Mouse (Mus musculus) C2C12 (cell line): Measurements from ENCODE around the gene Tbc1d10c. TPM values are rescaled to one million over a fixed set of nuclear protein-coding genes. Genes with fewer than 3 reads are reported as not detected.

Experiments used
- H3K27me3 ChIP-seq: one replicate; pipeline ENCODE4 v1.6.1; 2011; ENCODE audit not compliant: control insufficient read depth, insufficient read depth, insufficient read length
- H3K36me3 ChIP-seq: one replicate; pipeline ENCODE4 v1.6.1; 2011; ENCODE audit not compliant: control insufficient read depth, insufficient read depth
- H3K4me3 ChIP-seq: one replicate; pipeline ENCODE4 v1.5.1; 2011; ENCODE audit warnings: mild to moderate bottlenecking, control low read depth; ENCODE audit not compliant: poor library complexity, insufficient read depth, severe bottlenecking
- H3K79me2 ChIP-seq: one replicate; pipeline ENCODE4 v1.6.1; 2011; ENCODE audit not compliant: control insufficient read depth, insufficient read depth
- H3K79me3 ChIP-seq: one replicate; pipeline ENCODE4 v1.6.1; 2011; ENCODE audit warnings: low read depth, control low read depth
- H3ac ChIP-seq: one replicate; pipeline ENCODE3; 2011; ENCODE audit warnings: low read depth; ENCODE audit not compliant: control insufficient read depth, insufficient read length
- CEBPB ChIP-seq: IDR thresholded peaks from one replicate; pipeline ENCODE4 v1.6.1; 2011; ENCODE audit warnings: low read depth, mild to moderate bottlenecking, control low read depth, moderate library complexity
- CTCF ChIP-seq: IDR thresholded peaks from one replicate; pipeline ENCODE4 v1.5.1; 2011; ENCODE audit not compliant: control insufficient read depth, insufficient read depth, insufficient read length
- FOSL1 ChIP-seq: IDR thresholded peaks from one replicate; pipeline ENCODE4 v1.8.0; 2011; ENCODE audit warnings: mild to moderate bottlenecking, low read length; ENCODE audit not compliant: poor library complexity, insufficient read depth, severe bottlenecking
- MAX ChIP-seq: IDR thresholded peaks from one replicate; pipeline ENCODE4 v1.6.1; 2011; ENCODE audit warnings: mild to moderate bottlenecking, control low read depth
- MYOD1 ChIP-seq: IDR thresholded peaks from one replicate; pipeline ENCODE4 v1.6.1; 2011; ENCODE audit warnings: low read depth; ENCODE audit not compliant: control insufficient read depth, insufficient read length
- MYOG ChIP-seq: IDR thresholded peaks from one replicate; pipeline ENCODE4 v1.6.1; 2011; ENCODE audit not compliant: control insufficient read depth, insufficient read length; ENCODE audit errors: extremely low read depth
- USF1 ChIP-seq: IDR thresholded peaks from one replicate; pipeline ENCODE4 v1.6.1; 2011; ENCODE audit warnings: low read depth, mild to moderate bottlenecking, control low read depth, moderate library complexity
- polyA plus RNA-seq: library from polyadenylated mRNA; unstranded; fragments of >200 nt; fragmentation: generic; extraction: Trizol; gene quantifications from one replicate; pipeline ENCODE4 v1.2.1, GENCODE M21; 2012; ENCODE audit warnings: missing spikeins

The Tbc1d10c gene
- polyA plus RNA-seq, 1 experiment = 0.26 TPM

DNA sequence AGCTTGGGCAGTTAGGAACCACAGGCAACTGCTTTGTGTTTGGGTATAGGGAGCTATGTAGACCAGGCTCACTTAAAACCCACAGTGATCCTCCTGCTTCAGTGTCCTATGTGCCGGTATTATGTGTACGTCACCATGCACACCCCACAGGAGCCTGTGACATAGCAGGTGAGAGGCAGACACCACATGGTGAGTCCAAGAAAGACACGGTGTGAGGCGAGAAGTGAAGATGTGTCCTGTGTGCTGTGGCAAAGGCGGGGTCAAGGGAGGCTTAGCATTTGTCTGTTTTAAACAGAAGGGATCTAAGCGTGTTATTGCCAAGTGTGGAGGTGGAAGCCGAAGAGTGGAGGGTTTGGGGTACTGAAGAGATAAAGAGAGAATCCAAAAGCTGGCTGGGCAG, 35.7 kb upstream of the Tbc1d10c start:
- Histone ChIP-seq H3K79me3 (no peaks in the 10 kb centered on the region), H3K27me3 (no peaks in the 10 kb centered on the region), H3K4me3 (no peak overlapping the region), H3K79me2 (peaks cover 13% of the 10 kb centered on the region), H3ac (no peak overlapping the region), H3K36me3 (peaks cover 26% of the 10 kb centered on the region)
- TF ChIP-seq MAX = no peak
- TF ChIP-seq FOSL1 = no peak
- no peak for TF ChIP-seq CTCF
- TF ChIP-seq USF1 = no peak
- TF ChIP-seq CEBPB = no peak
- TF ChIP-seq MYOG = no peak
- TF ChIP-seq MYOD1 = no peak

DNA sequence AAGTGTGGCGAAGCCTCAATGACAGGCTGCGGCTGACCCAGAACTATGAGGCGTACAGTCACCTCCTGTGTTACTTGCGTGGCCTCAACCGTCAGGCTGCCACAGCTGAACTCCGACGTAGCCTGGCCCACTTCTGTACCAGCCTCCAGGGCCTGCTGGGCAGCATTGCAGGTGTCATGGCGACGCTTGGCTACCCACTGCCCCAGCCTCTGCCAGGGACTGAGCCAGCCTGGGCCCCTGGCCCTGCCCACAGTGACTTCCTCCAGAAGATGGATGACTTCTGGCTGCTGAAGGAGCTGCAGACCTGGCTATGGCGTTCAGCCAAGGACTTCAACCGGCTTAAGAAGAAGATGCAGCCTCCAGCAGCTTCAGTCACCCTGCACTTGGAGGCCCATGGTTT, 31.1 kb upstream of the Tbc1d10c start:
- peak overlapping the region; percentile 6 for H3ac ChIP-seq
- TF ChIP-seq MYOD1 = no peak
- no peak for TF ChIP-seq FOSL1
- no peak for TF ChIP-seq MAX
- TF ChIP-seq CEBPB = no peak
- no peak for TF ChIP-seq USF1
- no peak overlapping the region for H3K4me3 ChIP-seq
- no peaks in the 10 kb centered on the region for H3K27me3 ChIP-seq
- H3K79me3 ChIP-seq = peaks cover 36% of the 10 kb centered on the region
- H3K36me3 ChIP-seq = peaks cover 49% of the 10 kb centered on the region
- H3K79me2 ChIP-seq = peaks cover 59% of the 10 kb centered on the region

DNA sequence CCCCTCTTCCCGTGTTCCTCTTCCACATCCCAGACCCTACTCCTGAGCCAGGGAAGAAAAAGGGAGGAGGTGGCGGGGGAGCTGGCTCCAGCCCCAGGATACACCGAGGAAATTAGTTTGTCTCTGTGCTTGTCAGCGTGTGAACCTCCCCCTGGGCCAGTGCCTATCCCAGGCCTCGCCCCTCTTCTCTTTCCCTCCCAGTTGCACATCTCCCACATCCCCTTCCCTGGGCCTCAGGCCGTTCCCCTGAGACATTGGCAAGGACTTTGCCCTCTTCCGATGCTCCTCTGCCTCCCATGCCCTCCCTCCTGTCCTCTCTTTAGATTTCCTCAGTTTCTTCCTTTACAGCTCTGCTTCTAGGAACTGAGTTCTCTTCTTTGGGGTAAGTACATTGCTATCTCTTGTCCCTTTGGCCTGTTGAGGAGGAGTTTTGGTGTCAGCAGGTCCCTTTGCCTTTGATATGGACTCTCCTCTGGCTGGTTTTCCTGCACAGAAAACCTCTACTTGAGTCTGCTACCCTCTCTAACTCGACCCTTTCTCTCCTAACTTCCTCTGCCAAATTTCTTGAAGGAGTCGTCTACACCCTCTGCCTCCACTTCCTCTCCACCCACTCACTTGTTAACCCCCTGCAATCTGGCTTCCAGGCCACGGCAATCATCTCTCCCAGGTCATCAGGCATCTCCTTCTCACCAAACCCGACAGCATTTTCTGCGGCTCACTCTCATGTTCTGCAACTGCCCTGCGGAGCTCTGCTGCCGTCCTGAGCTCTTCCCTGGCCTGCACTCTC, 30.1 kb upstream of the Tbc1d10c start:
- Histone ChIP-seq H3K27me3 (no peaks in the 10 kb centered on the region), H3ac (peak overlapping the region; percentile 39), H3K4me3 (no peak overlapping the region), H3K36me3 (peaks cover 56% of the 10 kb centered on the region), H3K79me2 (peaks cover 69% of the 10 kb centered on the region), H3K79me3 (peaks cover 46% of the 10 kb centered on the region)
- TF ChIP-seq CTCF = no peak
- no peak for TF ChIP-seq USF1
- no peak for TF ChIP-seq FOSL1
- TF ChIP-seq MAX = no peak
- TF ChIP-seq MYOD1 = no peak
- TF ChIP-seq MYOG = no peak
- no peak for TF ChIP-seq CEBPB

DNA sequence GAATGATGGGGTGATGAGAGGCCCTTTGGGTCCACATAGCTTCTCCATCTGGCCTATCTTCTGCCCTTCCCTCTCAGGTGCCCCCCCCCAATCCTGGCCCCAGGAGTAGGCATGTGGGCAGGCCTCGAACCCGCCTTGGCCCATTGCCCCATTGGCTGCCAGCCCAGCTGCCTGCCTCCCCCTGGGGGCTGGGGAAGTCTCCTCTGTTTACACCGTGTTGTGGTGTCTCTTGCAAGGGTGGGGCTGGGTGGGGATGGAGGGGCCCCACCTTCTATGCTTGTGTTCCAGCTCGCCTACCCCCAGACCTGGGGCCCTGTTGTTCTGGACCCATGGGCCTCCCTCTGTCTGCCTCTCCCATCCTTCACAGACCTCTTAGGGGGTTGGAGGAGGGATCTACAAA, 29.3 kb upstream of the Tbc1d10c start:
- H3ac ChIP-seq = no peak overlapping the region
- peaks cover 56% of the 10 kb centered on the region for H3K36me3 ChIP-seq
- H3K79me3 ChIP-seq = peaks cover 53% of the 10 kb centered on the region
- no peak for TF ChIP-seq CEBPB
- TF ChIP-seq MAX = no peak
- TF ChIP-seq FOSL1 = no peak
- TF ChIP-seq CTCF = no peak
- TF ChIP-seq MYOD1 = no peak
- no peak for TF ChIP-seq USF1
- TF ChIP-seq MYOG = no peak
- H3K27me3 ChIP-seq = no peaks in the 10 kb centered on the region
- peaks cover 76% of the 10 kb centered on the region for H3K79me2 ChIP-seq
- H3K4me3 ChIP-seq = no peak overlapping the region

DNA sequence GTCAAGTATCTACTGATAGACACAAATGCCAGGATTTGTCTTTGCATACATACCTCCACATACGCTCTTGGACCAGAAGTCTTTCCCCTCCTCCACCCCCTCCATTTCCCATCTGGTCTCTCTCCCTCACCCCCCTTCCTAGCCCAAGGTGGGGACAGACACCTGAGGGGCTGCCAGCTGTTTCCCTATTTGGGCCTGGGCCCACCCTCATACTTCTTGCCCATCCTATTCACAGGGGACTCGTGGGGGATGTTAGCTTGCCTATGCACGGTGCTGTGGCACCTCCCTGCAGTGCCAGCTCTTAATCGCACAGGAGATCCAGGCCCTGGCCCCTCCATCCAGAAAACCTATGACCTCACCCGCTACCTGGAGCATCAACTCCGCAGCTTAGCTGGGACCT, 28.9 kb upstream of the Tbc1d10c start:
- TF ChIP-seq CTCF = no peak
- TF ChIP-seq MYOD1 = no peak
- no peak for TF ChIP-seq USF1
- H3K79me2 ChIP-seq = peaks cover 81% of the 10 kb centered on the region

DNA sequence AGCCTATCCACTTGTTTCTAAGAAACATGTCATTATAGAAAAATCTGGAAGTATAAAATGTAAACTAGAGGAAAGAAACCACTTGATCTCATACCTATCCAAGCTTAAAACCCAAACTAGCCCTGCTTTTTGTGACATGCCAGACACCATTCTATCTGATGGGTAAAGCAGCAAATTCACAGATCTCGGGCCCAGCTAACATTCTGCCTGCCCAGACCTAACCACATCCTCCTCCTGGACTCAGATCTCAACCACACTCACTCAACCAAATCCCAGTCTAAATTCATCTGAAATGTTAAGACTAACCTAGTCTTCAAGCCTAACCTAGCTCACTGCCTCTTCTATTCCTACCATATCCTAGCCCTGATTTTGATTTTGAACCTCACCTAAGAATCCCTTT, 27.7 kb upstream of the Tbc1d10c start:
- H3K4me3 ChIP-seq = no peak overlapping the region
- no peaks in the 10 kb centered on the region for H3K27me3 ChIP-seq
- TF ChIP-seq MYOD1 = no peak
- no peak for TF ChIP-seq MAX
- TF ChIP-seq FOSL1 = no peak
- TF ChIP-seq USF1 = no peak
- TF ChIP-seq MYOG = no peak
- TF ChIP-seq CTCF = no peak
- no peak for TF ChIP-seq CEBPB
- H3K79me2 ChIP-seq = peaks cover 88% of the 10 kb centered on the region
- H3K36me3 ChIP-seq = peaks cover 49% of the 10 kb centered on the region
- no peak overlapping the region for H3ac ChIP-seq
- peaks cover 54% of the 10 kb centered on the region for H3K79me3 ChIP-seq

More for the DNA sequence above, 28.9 kb upstream of the Tbc1d10c start:
- Histone ChIP-seq H3K27me3 (no peaks in the 10 kb centered on the region), H3ac (no peak overlapping the region), H3K79me3 (peaks cover 54% of the 10 kb centered on the region), H3K4me3 (no peak overlapping the region), H3K36me3 (peaks cover 56% of the 10 kb centered on the region)
